Mouse (Mus musculus) activated CD4-positive, CD25-positive, alpha-beta regulatory T cell, adult 4 months (primary cell): ENCODE measurements around the gene Fam3c. TPM values are rescaled to one million over a fixed set of nuclear protein-coding genes. Genes with fewer than 3 reads are reported as not detected.

Source experiments
- ATAC-seq: one replicate; pipeline ENCODE4 v1.8.0; 2017
- polyA plus RNA-seq, 2 experiments: library from polyadenylated mRNA; unstranded; fragments of 100-300 nt; shearing (Covaris generic); gene quantifications; one replicate each; pipeline ENCODE4 v1.2.1; 2017

The Fam3c gene
- 100 to 1,000 TPM; 109 to 114 TPM for polyA plus RNA-seq

- peak; percentile 67 for ATAC-seq
These were observed at the start of gene Fam3c for GRCm38 (mm10) chr6:22356086-22356507. TSS of gene Fam3c (minus strand) at chr6:22356243.

DNA sequence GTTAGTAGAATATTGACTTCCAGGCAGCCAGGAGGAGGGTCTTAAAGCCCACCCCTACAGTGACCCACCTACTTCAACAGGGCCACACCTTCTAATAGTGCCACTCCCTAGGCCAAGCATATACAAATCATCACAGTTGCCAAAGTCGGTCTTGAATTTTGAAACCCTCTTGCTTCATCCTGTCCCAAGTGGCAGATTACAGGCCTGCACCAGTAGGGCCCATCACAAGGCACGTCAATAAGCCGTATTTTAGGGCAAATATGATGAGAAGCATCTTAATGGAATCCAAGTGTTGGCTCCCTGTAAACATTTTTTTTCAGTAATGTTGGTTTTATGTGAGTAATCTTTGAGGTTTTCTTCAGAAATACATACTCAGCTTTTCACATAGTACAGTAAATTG, 49.0 kb upstream of the Fam3c start:
- no peak for ATAC-seq

DNA sequence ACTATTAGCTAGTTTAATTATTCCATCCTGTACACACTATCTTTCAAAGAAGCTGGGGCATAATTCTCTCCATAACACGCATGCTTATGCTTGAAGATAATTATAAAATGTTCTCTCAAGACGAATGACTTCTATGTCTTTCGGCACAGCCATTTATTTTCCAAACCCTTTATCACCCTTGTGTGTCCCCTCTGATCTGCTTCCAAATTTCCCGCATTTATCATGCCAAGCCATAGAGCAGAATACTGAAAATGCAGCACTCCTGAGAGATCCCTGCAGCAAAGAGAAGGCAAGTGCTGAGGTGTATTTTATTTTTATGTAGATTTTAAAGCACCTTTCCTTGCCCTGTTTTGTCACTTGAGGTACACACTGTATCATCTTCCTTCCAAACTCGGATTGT, 47.7 kb upstream of the Fam3c start:
- no peak for ATAC-seq

DNA sequence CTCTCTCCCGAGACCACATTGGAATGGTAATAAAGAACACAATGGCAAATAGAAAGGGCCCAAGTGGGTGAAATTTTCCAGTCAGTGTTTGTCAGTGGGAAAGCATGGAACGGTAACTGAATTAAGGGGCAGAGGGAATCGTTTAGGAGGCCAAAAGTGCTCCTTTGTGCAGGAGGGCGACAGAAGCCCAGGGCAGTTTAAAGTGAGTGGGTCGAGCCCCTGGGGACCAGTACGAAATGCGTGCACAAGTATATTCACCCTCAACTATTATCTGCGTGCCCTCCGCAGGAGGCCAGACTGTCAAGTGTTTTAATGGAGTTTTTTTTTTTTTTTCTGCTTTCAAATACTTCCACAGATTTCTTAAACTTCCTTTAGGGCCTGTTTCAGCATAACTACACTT, 47.3 kb upstream of the Fam3c start:
- ATAC-seq, result no peak

GRCm38 (mm10) chr6:22402548-22403164, 46.6 kb upstream of the Fam3c start:
- ATAC-seq, result no peak

- ATAC-seq, result no peak
These were observed 46.0 kb upstream of the Fam3c start for GRCm38 (mm10) chr6:22402037-22402436.

GRCm38 (mm10) chr6:22398079-22398774, 42.2 kb upstream of the Fam3c start:
- ATAC-seq, result no peak

DNA sequence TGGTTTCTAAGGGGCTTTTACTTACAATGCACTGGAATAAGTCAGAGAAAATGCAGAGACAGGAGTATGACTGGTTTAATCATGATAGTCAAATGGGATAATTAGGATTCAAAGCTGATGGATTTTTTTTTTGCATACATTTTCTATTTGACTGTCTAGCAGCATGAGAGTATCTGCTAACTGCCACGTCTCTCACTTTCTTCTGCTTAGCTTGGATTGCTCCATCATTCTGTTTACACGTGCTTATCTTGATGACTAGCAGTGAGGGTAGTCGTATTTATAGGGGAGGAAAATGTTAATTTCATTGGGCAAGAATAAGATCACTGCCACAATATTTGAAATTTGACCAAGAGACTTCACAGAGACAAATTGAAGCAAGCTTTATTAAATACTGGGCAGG, 39.2 kb upstream of the Fam3c start:
- no peak for ATAC-seq

DNA sequence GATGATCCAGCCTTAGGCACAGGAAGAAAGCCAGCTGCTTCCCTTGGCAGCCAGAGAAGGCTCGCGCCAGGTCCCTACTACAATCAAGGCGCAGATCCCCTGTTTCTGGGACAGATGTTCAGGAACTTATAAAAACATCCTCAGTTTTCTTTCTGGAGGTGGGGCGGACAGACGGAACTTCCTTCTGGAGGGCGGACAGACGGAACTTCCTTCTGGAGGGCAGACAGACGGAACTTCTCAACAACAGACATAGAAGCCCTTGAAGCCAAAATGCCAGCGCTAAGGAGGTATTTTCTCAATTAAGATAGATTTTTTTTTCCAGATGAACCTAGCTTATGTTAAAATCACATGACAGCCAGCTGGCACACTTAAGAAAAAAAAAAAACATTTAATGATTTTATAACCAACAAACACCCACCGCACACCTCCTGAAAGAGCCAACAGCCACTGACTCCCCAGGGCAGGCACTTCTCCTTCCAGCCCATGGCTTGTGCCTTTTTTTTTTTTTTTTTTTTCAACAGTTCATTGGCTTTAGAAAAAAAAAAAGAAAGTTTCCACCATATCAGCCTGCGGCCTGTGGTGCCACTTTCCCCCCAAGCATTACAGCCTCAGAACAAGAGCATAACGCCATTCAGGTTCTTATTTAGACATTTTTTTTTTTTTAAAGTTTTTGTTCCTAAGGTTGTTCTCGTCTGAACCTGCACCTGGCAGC, 34.8 kb upstream of the Fam3c start:
- ATAC-seq, result no peak

GRCm38 (mm10) chr6:22385254-22385870, 29.3 kb upstream of the Fam3c start:
- no peak for ATAC-seq

DNA sequence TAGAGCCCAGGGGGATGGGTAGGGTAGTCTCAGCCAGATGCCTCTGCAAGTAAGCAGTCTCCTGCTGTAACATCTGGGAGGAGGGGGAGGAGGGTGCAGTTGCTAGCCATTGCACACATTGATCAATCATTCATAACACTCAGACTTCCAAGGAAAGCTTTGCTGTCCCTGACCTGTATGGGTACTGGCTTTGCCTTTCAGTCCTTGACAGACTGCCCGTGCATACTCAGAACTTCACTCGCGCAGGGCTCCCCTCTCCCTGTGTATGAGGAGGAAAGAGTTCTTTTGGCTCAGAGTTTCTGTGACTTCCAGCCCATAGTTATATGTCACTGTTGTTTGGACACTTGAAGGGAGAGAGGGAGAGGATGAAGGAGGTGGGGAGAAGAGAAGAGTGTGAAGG, 24.2 kb upstream of the Fam3c start:
- ATAC-seq, result no peak

DNA sequence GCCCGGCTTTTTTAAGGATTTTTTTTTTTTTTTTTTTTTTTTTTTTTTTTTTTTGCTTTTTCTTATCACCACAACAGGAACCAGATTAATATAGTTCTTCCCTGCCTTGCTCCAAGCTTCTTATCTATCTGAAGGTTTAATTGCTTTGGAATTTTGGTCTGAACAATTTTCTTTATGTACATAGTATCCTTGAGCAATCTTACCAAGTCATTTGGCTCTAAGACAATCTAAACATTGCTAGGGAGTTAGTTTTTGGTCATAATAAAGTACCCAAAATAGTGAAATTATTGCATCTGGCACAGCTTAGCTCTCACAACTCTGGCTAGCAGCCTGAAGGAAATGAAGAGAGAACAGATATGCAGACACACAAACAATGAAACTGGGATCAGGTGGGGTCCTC, 23.8 kb upstream of the Fam3c start:
- no peak for ATAC-seq

DNA sequence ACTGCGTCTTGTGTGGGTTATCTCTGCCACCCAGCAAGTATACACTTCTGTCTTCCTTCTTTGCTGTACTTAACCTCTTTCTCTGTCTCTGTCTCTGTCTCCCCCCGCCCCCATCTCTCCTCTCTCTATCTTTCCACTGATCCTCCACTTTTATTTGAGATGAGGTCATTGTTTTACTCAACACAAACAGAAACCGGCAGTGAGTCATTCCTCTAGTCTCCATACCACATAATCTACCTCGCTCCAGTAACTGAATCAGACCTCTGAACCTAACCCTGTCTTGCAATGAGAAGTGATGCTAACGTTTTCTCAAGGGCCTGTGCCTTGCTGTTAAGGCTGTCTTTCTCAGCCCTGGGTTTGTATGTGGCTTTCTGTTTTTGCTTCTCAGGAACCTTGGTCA, 22.4 kb upstream of the Fam3c start:
- peak; percentile 88 for ATAC-seq

- no peak for ATAC-seq
These were observed 18.7 kb upstream of the Fam3c start for GRCm38 (mm10) chr6:22374791-22375190.

DNA sequence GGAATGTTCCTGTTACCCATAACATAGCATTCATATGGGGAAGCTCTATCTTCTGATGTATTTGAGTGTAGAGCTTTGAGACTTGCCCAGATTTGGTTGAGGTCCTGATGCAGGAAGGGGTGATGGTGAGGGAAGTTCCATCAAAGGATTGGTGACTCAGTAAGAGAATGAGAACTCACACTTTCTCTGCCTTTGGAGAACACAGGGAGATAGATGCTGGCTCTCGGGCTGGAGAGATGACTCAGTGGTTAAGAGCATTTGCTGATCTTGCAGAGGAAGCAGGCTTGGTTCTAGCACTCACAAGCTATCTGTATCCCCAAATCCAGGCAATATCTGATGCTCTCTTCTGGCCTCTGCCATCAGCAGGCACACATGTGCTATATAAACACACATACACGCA, 17.4 kb upstream of the Fam3c start:
- no peak for ATAC-seq

- peak; percentile 83 for ATAC-seq
These were observed 10.9 kb upstream of the Fam3c start for GRCm38 (mm10) chr6:22366977-22367376.

DNA sequence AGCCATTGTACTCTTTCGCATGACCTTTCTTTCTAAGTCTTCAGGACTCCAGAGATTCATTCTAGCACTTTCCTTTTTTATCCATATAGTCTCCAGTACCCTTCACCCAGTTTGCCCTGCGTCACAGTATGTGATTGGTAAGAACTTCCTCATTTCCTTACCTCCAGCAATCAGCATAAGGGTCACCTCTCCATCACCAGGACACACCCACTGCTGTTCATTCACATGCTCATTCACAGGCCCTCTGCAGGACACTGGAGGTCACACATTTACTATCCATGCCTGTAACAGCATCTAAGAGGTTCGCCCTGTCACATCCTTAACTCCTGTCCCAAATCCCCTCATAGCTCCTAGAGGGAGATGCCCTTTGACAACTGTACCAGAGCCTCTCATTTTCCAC, 7.5 kb upstream of the Fam3c start:
- ATAC-seq, result no peak

- no peak for ATAC-seq
These were observed 5.9 kb upstream of the Fam3c start for GRCm38 (mm10) chr6:22361941-22362340.

DNA sequence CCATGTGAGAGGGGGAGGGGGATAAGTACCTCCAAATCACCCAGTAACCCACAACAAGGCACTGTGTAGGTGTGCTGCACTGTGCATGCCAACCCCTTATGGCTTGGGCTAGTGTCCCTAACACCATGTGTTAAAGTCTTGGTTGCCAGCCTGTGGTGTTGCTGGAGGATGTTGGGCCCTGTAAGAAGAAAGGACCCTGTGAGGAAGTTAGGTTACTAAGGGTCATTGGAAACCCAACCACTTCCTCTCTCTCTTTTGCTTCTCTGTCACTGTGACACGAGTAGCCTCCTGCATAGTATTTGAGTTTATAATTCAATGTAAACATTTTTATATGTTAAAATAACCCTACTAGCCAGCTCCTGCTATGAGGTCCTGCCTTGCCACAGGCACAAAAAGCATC, 3.0 kb upstream of the Fam3c start:
- ATAC-seq, result peak; percentile 21

- no peak for ATAC-seq
These were observed 1.3 kb upstream of the Fam3c start for GRCm38 (mm10) chr6:22357351-22357750.

GRCm38 (mm10) chr6:22355396-22356085, 502 bp downstream of the Fam3c start:
- ATAC-seq, result no peak

- no peak for ATAC-seq
These were observed 1.4 kb downstream of the Fam3c start for GRCm38 (mm10) chr6:22354675-22355074.

DNA sequence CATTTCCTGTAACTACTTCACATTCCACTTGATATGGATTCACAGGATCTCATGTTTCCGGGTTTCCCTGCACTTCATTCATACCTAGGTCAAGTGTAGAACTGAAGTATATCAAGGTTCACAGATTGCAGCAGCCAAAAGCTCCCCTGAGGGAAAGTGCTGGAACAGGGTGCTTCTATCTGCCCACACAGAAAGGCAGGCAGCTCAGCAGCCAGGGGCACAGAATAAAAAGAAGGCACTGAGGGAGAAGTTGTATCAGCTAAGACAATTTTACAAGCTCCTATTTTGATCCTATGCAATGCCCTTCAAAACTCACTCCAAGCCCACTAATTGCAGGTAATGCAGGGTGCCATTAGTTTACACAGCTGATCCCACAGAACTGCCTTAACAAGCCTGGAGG, 2.0 kb downstream of the Fam3c start:
- ATAC-seq, result no peak
